Mouse (Mus musculus) olfactory bulb, adult 2 months (tissue): ENCODE results near the gene Prkab2.

Source experiments
- CTCF ChIP-seq: fragments of 200-500 bp; IDR thresholded peaks from 2 replicates; pipeline ENCODE4 v1.5.1; 2012; ENCODE audit warnings: low read depth, mild to moderate bottlenecking, low read length, moderate library complexity; ENCODE audit not compliant: insufficient read depth
- POLR2A ChIP-seq: fragments of 200-500 bp; IDR thresholded peaks from 2 replicates; pipeline ENCODE4 v1.6.1; 2012; ENCODE audit warnings: mild to moderate bottlenecking, low read depth, low read length, moderate library complexity; ENCODE audit not compliant: insufficient read depth

- no peak for TF ChIP-seq CTCF
- TF ChIP-seq POLR2A: no peak
These were observed 16.6 kb upstream of the Prkab2 start for GRCm38 (mm10) chr3:97641396-97641795.
